Comparison of ENCODE assay signal across 9 mouse cellular contexts in genomic region chr2:38099120-38099773, GRCm38 (mm10).
A peak's percentile ranks its signal among the peaks of the same experiment; 100 is the strongest.
DNase-seq lines count a peak whose midpoint lies in the region; ATAC-seq and TF ChIP-seq lines count a peak whose summit lies in the region.
"Had no signal": no experiment of that assay in that cellular context is flagged by ENCODE, and none has a peak within 500 bp of the region (broad histone marks: within the 10 kb centered on the region; RNA-seq: fewer than 3 reads in every experiment).

No protein-coding gene starts in this region.

- H3K27ac ChIP-seq in heart, adult 2 months, result no peak overlapping the region
- H3K27ac ChIP-seq in forebrain, embryonic 16.5 days (ENCODE audit: low read length), result no peak overlapping the region
- no peak overlapping the region for H3K27ac ChIP-seq in lung, postnatal 0 days (ENCODE audit: low read length)
- H3K27ac ChIP-seq in thymus, adult 2 months (ENCODE audit: control insufficient read depth, insufficient read depth, low read length), result no peak overlapping the region
- H3K27ac ChIP-seq: kidney, postnatal 0 days had no signal

- no peak overlapping the region for H3K4me2 ChIP-seq in forebrain, embryonic 16.5 days (ENCODE audit: low read length)
- H3K4me2 ChIP-seq in lung, postnatal 0 days (replicated peaks; ENCODE audit: low read depth, low read length), result no peak overlapping the region

- no peaks in the 10 kb centered on the region; the same call in 1 of the 2 replicates for H3K79me2 ChIP-seq in heart, adult 2 months (replicated peaks; ENCODE audit: control insufficient read depth, insufficient read depth, low read length)

- TF ChIP-seq POLR2A in heart, adult 2 months (IDR thresholded peaks at IDR 0.05; ENCODE audit: insufficient read depth, low read depth, low read length), result no peak
- no peak for TF ChIP-seq POLR2A in thymus, adult 2 months (IDR thresholded peaks at IDR 0.05; ENCODE audit: control insufficient read depth, extremely low read depth, insufficient read depth, low read length, poor library complexity)

- H3K9ac ChIP-seq in heart, adult 2 months (ENCODE audit: low read depth, low read length), result no peak overlapping the region
- no peak overlapping the region for H3K9ac ChIP-seq in forebrain, embryonic 16.5 days (replicated peaks; ENCODE audit: low read depth, low read length)
- H3K9ac ChIP-seq in lung, postnatal 0 days (replicated peaks; ENCODE audit: low read depth), result no peak overlapping the region

- peak; percentile 9 to 38 for DNase-seq in heart, adult 18-20 months
- no peak for DNase-seq in heart, adult 2 months
- DNase-seq in adipocyte (ENCODE audit: low spot score), result peak; percentile 59
- peak; percentile 54 for DNase-seq in lung, postnatal 0 days (ENCODE audit: low spot score)
- DNase-seq in B cell, adult 2 months, result no peak
- no peak for DNase-seq in right cerebral cortex, adult 2 months (ENCODE audit: low spot score in 2 of 2)
- no peak for DNase-seq in thymus, adult 2 months

- peak; percentile 52; the same call in 1 of the 2 replicates for ATAC-seq in forebrain, embryonic 16.5 days
- ATAC-seq in lung, postnatal 0 days, result 0 out of 2 replicates have a peak, but pooled peaks have one; percentile 16

- 87% methylated on average over 4 of the region's 4 CpGs for WGBS in heart, adult 2 months
- 29% methylated on average over 4 of the region's 4 CpGs for WGBS in forebrain, embryonic 16.5 days
- WGBS in lung, postnatal 0 days, result 67% methylated on average over 4 of the region's 4 CpGs
- WGBS in thymus, adult 2 months, result 92% methylated on average over 4 of the region's 4 CpGs

- no peak for TF ChIP-seq CTCF in heart, adult 2 months (IDR thresholded peaks at IDR 0.05)
- no peak for TF ChIP-seq CTCF in lung, postnatal 0 days (IDR thresholded peaks at IDR 0.05)
- TF ChIP-seq CTCF in thymus, adult 2 months (IDR thresholded peaks at IDR 0.05; ENCODE audit: borderline replicate concordance, control insufficient read depth, extremely low read depth, insufficient read depth, low read length, poor library complexity), result no peak

- no peak for TF ChIP-seq EP300 in heart, adult 2 months (IDR thresholded peaks at IDR 0.05; ENCODE audit: insufficient read depth, low read depth, low read length)
- no peak for TF ChIP-seq EP300 in lung, postnatal 0 days (IDR thresholded peaks at IDR 0.05)

- H3K9me3 ChIP-seq in forebrain, embryonic 16.5 days (ENCODE audit: control insufficient read depth, low read length), result no peaks in the 10 kb centered on the region
- no peaks in the 10 kb centered on the region for H3K9me3 ChIP-seq in lung, postnatal 0 days (ENCODE audit: low read length)

- H3K36me3 ChIP-seq in heart, adult 2 months (ENCODE audit: control insufficient read depth, insufficient read depth, low read length), result no peaks in the 10 kb centered on the region
- H3K36me3 ChIP-seq in forebrain, embryonic 16.5 days (ENCODE audit: control insufficient read depth, insufficient read depth), result no peaks in the 10 kb centered on the region
- no peaks in the 10 kb centered on the region for H3K36me3 ChIP-seq in lung, postnatal 0 days (ENCODE audit: insufficient read depth, low read length)
- H3K36me3 ChIP-seq in thymus, adult 2 months (ENCODE audit: control insufficient read depth, insufficient read depth, low read length), result no peaks in the 10 kb centered on the region

- H3K4me3 ChIP-seq in heart, adult 2 months, result no peak overlapping the region
- H3K4me3 ChIP-seq in forebrain, embryonic 16.5 days (replicated peaks; ENCODE audit: low read length), result no peak overlapping the region
- no peak overlapping the region for H3K4me3 ChIP-seq in lung, postnatal 0 days (ENCODE audit: low read depth, low read length)
- H3K4me3 ChIP-seq in thymus, adult 2 months (ENCODE audit: control insufficient read depth, insufficient read depth, low read length), result no peak overlapping the region

- H3K27me3 ChIP-seq in heart, adult 2 months (ENCODE audit: control insufficient read depth, insufficient read depth, low read length), result no peaks in the 10 kb centered on the region
- H3K27me3 ChIP-seq in forebrain, embryonic 16.5 days (replicated peaks; ENCODE audit: control insufficient read depth, insufficient read depth, low read length), result no peaks in the 10 kb centered on the region
- H3K27me3 ChIP-seq in lung, postnatal 0 days (replicated peaks; ENCODE audit: insufficient read depth, low read length), result no peaks in the 10 kb centered on the region
- H3K27me3 ChIP-seq in thymus, adult 2 months (ENCODE audit: control insufficient read depth, insufficient read depth, low read length), result no peaks in the 10 kb centered on the region

- intact Hi-C loops in heart, adult 2 months (cut with DNase I), result no loop called here

- no peaks in the 10 kb centered on the region; the same call in 1 of the 2 replicates for H3K4me1 ChIP-seq in heart, adult 2 months (ENCODE audit: control insufficient read depth, insufficient read depth, low read length)
- H3K4me1 ChIP-seq in forebrain, embryonic 16.5 days (replicated peaks; ENCODE audit: control insufficient read depth, insufficient read depth, low read length), result peaks cover 45% of the 10 kb centered on the region
- no peaks in the 10 kb centered on the region; the same call in 1 of the 2 replicates for H3K4me1 ChIP-seq in lung, postnatal 0 days (ENCODE audit: insufficient read depth, low read depth, low read length)
- no peaks in the 10 kb centered on the region for H3K4me1 ChIP-seq in thymus, adult 2 months (replicated peaks; ENCODE audit: control insufficient read depth, insufficient read depth, low read length)

Comparison
In these comparisons a context has a peak if more than half of its experiments do, and no peak if none do; other contexts are left out.
1. DNase-seq: peak in heart, adult 18-20 months (2 of 2), adipocyte (single experiment) and lung, postnatal 0 days (single experiment); none in heart, adult 2 months (0 of 2), B cell, adult 2 months (0 of 2), right cerebral cortex, adult 2 months (0 of 2) and thymus, adult 2 months (single experiment).